Mouse (Mus musculus) neural tube, embryonic 14.5 days (tissue): ENCODE measurements around the gene Gm17727. TPM values are rescaled to one million over a fixed set of nuclear protein-coding genes. Genes with fewer than 3 reads are reported as not detected.
"Not testable (repeated sequence)": the region's sequence is repeated elsewhere in the genome, so short reads cannot be mapped to it uniquely, and the experiment has no call there.

Experiments
- ATAC-seq: fragments of 200-750 bp; cut with Nextera tagmentation; 2 replicates; pipeline ENCODE4 v1.8.0; 2017; ENCODE audit warnings: low read depth, mild to moderate bottlenecking, moderate TSS enrichment, moderate library complexity
- H3K27ac ChIP-seq: fragments of 300-500 bp; sonication (generic); 2 replicates; pipeline ENCODE4 v1.5.1; 2014; ENCODE audit warnings: low read depth, mild to moderate bottlenecking, control low read depth, low read length, moderate library complexity, mixed read lengths
- H3K27me3 ChIP-seq: fragments of 300-500 bp; sonication (generic); 2 replicates; pipeline ENCODE4 v1.6.1; 2014; ENCODE audit warnings: low read length; ENCODE audit not compliant: control insufficient read depth, insufficient read depth
- H3K36me3 ChIP-seq: fragments of 300-500 bp; sonication (generic); 2 replicates; pipeline ENCODE4 v1.6.1; 2014; ENCODE audit warnings: low read length, mixed read lengths; ENCODE audit not compliant: control insufficient read depth, insufficient read depth
- H3K4me1 ChIP-seq: fragments of 300-500 bp; sonication (generic); 2 replicates; pipeline ENCODE4 v1.6.1; 2014; ENCODE audit warnings: low read length; ENCODE audit not compliant: control insufficient read depth, insufficient read depth
- H3K4me2 ChIP-seq: fragments of 300-500 bp; sonication (generic); 2 replicates; pipeline ENCODE4 v1.6.1; 2014; ENCODE audit warnings: mild to moderate bottlenecking, low read depth, low read length, control low read depth
- H3K4me3 ChIP-seq: fragments of 300-500 bp; sonication (generic); 2 replicates; pipeline ENCODE4 v1.5.1; 2014; ENCODE audit warnings: low read depth, low read length, control low read depth, mixed read lengths
- H3K9ac ChIP-seq: fragments of 300-500 bp; sonication (generic); replicated peaks from 2 replicates; pipeline ENCODE4 v1.6.1; 2014; ENCODE audit warnings: low read depth, mild to moderate bottlenecking, control low read depth, low read length, mixed read lengths
- H3K9me3 ChIP-seq: fragments of 300-500 bp; sonication (generic); 2 replicates; pipeline ENCODE4 v1.6.1; 2016; ENCODE audit warnings: low read length; ENCODE audit not compliant: control insufficient read depth
- WGBS: fragments of 180-500 bp; shearing (Covaris S2); extraction: QIAGEN DNeasy Blood & Tissue Kit; methylation state at CpG from one replicate; pipeline ENCODE4 v1.1.7; 2014; 5-methylcytosine and 5-hydroxymethylcytosine counted together
- polyA plus RNA-seq: library from polyadenylated mRNA; unstranded; fragments of >200 nt; fragmentation: Nextera tagmentation; extraction: Ambion mirVana; gene quantifications from 2 replicates; pipeline ENCODE4 v1.2.1, GENCODE M21; 2014

Gene Gm17727
- polyA plus RNA-seq: not detected in 2 replicates

DNA sequence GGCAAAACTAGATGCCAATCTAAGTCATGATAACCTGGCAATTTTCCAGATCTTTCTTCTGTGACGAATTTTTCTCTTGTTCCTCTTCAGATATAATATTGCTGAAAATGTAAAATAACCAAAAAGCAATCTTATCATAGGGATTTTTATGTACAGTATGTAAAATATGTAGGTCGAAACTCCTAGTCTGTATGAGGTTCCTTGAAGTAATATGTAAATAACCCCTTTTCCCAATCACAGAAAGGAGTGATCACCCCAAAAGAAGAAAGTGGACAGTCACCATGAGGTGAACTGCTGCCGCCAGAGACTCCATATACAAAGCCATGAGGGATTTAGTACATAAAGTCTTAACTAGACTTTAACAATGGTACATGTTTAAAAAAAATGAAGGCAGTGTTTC, at the start of gene Gm17727:
Gm17727 (minus strand) TSS at position 101 of the 400 bp plus-strand sequence.
- Histone ChIP-seq H3K27ac (no peak within 1 kb of the TSS), H3K4me3 (no peak within 1 kb of the TSS), H3K4me1 (no peaks in the 10 kb centered on the region), H3K9ac (no peak within 1 kb of the TSS), H3K9me3 (peaks cover 4% of the 10 kb centered on the region; the same call in 1 of the 2 replicates), H3K36me3 (no peaks in the 10 kb centered on the region), H3K4me2 (no peak within 1 kb of the TSS), H3K27me3 (no peaks in the 10 kb centered on the region)
- ATAC-seq: no peak
- WGBS: 72% methylated on average over 3 of the region's 3 CpGs

GRCm38 (mm10) chr9:35817881-35818280, 40.0 kb upstream of the Gm17727 start:
- not testable (repeated sequence) for H3K27ac ChIP-seq, H3K9me3 ChIP-seq, H3K9ac ChIP-seq, H3K4me1 ChIP-seq, H3K36me3 ChIP-seq, H3K27me3 ChIP-seq, ATAC-seq, H3K4me2 ChIP-seq, H3K4me3 ChIP-seq
- 95% methylated on average over 15 of the region's 15 CpGs for whole genome bisulfite sequencing

- Histone ChIP-seq H3K4me1 (no peaks in the 10 kb centered on the region), H3K27me3 (no peaks in the 10 kb centered on the region), H3K4me3 (no peak overlapping the region), H3K36me3 (no peaks in the 10 kb centered on the region), H3K4me2 (no peak overlapping the region), H3K27ac (no peak overlapping the region), H3K9ac (no peak overlapping the region), H3K9me3 (no peaks in the 10 kb centered on the region)
- ATAC-seq: no peak
Measured at GRCm38 (mm10) chr9:35798146-35798545, 20.2 kb upstream of the Gm17727 start.

GRCm38 (mm10) chr9:35790001-35790400, 12.1 kb upstream of the Gm17727 start, which contains the start of the genes Gm27235 and D730048I06Rik:
Gene Gm27235 (minus strand): TSS chr9:35790101.
Gene D730048I06Rik (minus strand): TSS chr9:35790112.
- Histone ChIP-seq H3K4me3 (no peak within 1 kb of the TSS), H3K27me3 (no peaks in the 10 kb centered on the region), H3K4me1 (no peaks in the 10 kb centered on the region), H3K27ac (no peak within 1 kb of the TSS), H3K9ac (no peak within 1 kb of the TSS), H3K36me3 (no peaks in the 10 kb centered on the region), H3K4me2 (no peak within 1 kb of the TSS), H3K9me3 (no peaks in the 10 kb centered on the region; the same call in 1 of the 2 replicates)
- WGBS: 95% methylated on average over 3 of the region's 3 CpGs
- no peak for ATAC-seq

- no peak overlapping the region for H3K9ac ChIP-seq
- no peak overlapping the region for H3K4me3 ChIP-seq
- H3K4me2 ChIP-seq: no peak overlapping the region
- no peaks in the 10 kb centered on the region for H3K27me3 ChIP-seq
- H3K27ac ChIP-seq: no peak overlapping the region
- no peaks in the 10 kb centered on the region for H3K9me3 ChIP-seq
- no peaks in the 10 kb centered on the region for H3K36me3 ChIP-seq
- no peaks in the 10 kb centered on the region for H3K4me1 ChIP-seq
- ATAC-seq: no peak
Measured at GRCm38 (mm10) chr9:35756843-35757242, 21.1 kb downstream of the Gm17727 start.

DNA sequence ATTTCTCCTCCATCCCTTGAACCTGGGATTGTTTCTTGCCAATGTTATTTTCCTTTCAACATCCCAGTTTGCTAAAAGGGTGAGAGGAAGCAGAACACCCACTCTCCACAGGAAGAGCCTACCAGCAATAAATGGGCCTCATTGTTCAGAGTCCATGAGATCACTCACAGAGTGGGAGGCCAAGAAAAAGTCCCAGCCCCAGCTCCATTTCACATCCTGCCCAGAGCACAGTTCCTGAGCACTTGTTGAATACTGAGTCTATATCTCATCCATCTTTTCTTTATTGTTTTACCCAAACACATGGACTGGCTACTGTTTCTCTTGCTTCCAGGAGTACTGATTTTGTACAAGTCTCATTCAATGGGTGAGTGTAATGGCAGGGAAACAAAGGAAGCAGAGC, 37.2 kb downstream of the Gm17727 start, which contains the start of gene Gm17677:
Gm17677 (plus strand) TSS at position 301 of the 400 bp plus-strand sequence.
- H3K9me3 ChIP-seq: no peaks in the 10 kb centered on the region
- no peak within 1 kb of the TSS for H3K27ac ChIP-seq
- no peak within 1 kb of the TSS for H3K9ac ChIP-seq
- no peak within 1 kb of the TSS for H3K4me3 ChIP-seq
- no peaks in the 10 kb centered on the region for H3K27me3 ChIP-seq
- no peaks in the 10 kb centered on the region for H3K36me3 ChIP-seq
- ATAC-seq: no peak
- H3K4me2 ChIP-seq: no peak within 1 kb of the TSS
- H3K4me1 ChIP-seq: no peaks in the 10 kb centered on the region

Other genes with a start within 250 kb of the Gm17727 start
- 29.8 and 34.3 TPM in 2 replicates for gene Ddx25, start 219.6 kb downstream of the Gm17727 start, polyA plus RNA-seq
- 16.2 and 18.2 TPM in 2 replicates for gene Pus3, start 219.5 kb downstream of the Gm17727 start, polyA plus RNA-seq
- 0.48 and 1.0 TPM in 2 replicates for gene Pate2, start 207.8 kb downstream of the Gm17727 start, polyA plus RNA-seq
- 17.1 and 19.1 TPM in 2 replicates for gene Hyls1, start 207.7 kb downstream of the Gm17727 start, polyA plus RNA-seq
- not detected in 2 replicates for gene Pate4, start 166.2 kb downstream of the Gm17727 start, polyA plus RNA-seq
- not detected in 2 replicates for gene Pate3, start 129.9 kb downstream of the Gm17727 start, polyA plus RNA-seq
- 0.24 TPM in 1 of 2 replicates, not detected in the other for gene Pate1, start 90.7 kb downstream of the Gm17727 start, polyA plus RNA-seq
- not detected in 2 replicates for gene Gm17677, start 37.1 kb downstream of the Gm17727 start, polyA plus RNA-seq
- not detected in 2 replicates for gene Gm27235, start 12.0 kb upstream of the Gm17727 start, polyA plus RNA-seq
- gene D730048I06Rik, start 12.0 kb upstream of the Gm17727 start, polyA plus RNA-seq: not detected in 2 replicates
- gene 9230110F15Rik, start 66.0 kb upstream of the Gm17727 start, polyA plus RNA-seq: not detected in 2 replicates
- not detected in 2 replicates for gene 9230113P08Rik, start 130.3 kb upstream of the Gm17727 start, polyA plus RNA-seq